Mouse (Mus musculus): Measurements from ENCODE around the gene Sdk1. TPM values are rescaled to one million over a fixed set of nuclear protein-coding genes. Genes with fewer than 3 reads are reported as not detected.

Gene Sdk1
- polyA plus RNA-seq, 1 experiment from 2014 or later, result 4.8 TPM

- H3K4me3 ChIP-seq (ENCODE audit: low read depth, low read length), result no peak overlapping the region
- no peaks in the 10 kb centered on the region for H3K36me3 ChIP-seq (ENCODE audit: control insufficient read depth, insufficient read depth, low read length)
- DNase-seq (ENCODE audit: low spot score) (no peak), ATAC-seq (replicated peaks; ENCODE audit: low FRiP score, low TSS enrichment, low read depth) (no peak)
- no peaks in the 10 kb centered on the region for H3K9me3 ChIP-seq (ENCODE audit: control insufficient read depth, low read length)
- H3K4me2 ChIP-seq (ENCODE audit: low read length), result no peak overlapping the region
- WGBS, result 77% methylated on average over 4 of the region's 4 CpGs
- H3K27me3 ChIP-seq (replicated peaks; ENCODE audit: control insufficient read depth, insufficient read depth, low read length), result no peaks in the 10 kb centered on the region
- peaks cover under 1% of the 10 kb centered on the region; the same call in 1 of the 2 replicates for H3K4me1 ChIP-seq (replicated peaks; ENCODE audit: control insufficient read depth, insufficient read depth, low read length)
- H3K9ac ChIP-seq (ENCODE audit: low read length), result no peak overlapping the region
- H3K27ac ChIP-seq (ENCODE audit: low read depth), result no peak overlapping the region
Measured at GRCm38 (mm10) chr5:141748793-141749192, 507.5 kb downstream of the Sdk1 start.

GRCm38 (mm10) chr5:141754278-141754677 is 513.0 kb downstream of the Sdk1 start:
- DNase-seq (ENCODE audit: low spot score) (no peak), ATAC-seq (replicated peaks; ENCODE audit: low FRiP score, low TSS enrichment, low read depth) (no peak)
- Histone ChIP-seq H3K9ac (ENCODE audit: low read length) (no peak overlapping the region), H3K27ac (ENCODE audit: low read depth) (no peak overlapping the region), H3K4me3 (ENCODE audit: low read depth, low read length) (no peak overlapping the region), H3K27me3 (replicated peaks; ENCODE audit: control insufficient read depth, insufficient read depth, low read length) (no peaks in the 10 kb centered on the region), H3K4me2 (ENCODE audit: low read length) (no peak overlapping the region), H3K9me3 (ENCODE audit: control insufficient read depth, low read length) (no peaks in the 10 kb centered on the region), H3K36me3 (ENCODE audit: control insufficient read depth, insufficient read depth, low read length) (no peaks in the 10 kb centered on the region), H3K4me1 (replicated peaks; ENCODE audit: control insufficient read depth, insufficient read depth, low read length) (peaks cover 8% of the 10 kb centered on the region)
- WGBS, result 21% methylated on average over 7 of the region's 7 CpGs

- 0 out of 2 replicates have a peak, but pooled peaks have one; percentile 22 for ATAC-seq (replicated peaks; ENCODE audit: low FRiP score, low TSS enrichment, low read depth)
- H3K27me3 ChIP-seq (replicated peaks; ENCODE audit: control insufficient read depth, insufficient read depth, low read length), result no peaks in the 10 kb centered on the region
- H3K4me2 ChIP-seq (ENCODE audit: low read length), result no peak overlapping the region
- no peaks in the 10 kb centered on the region for H3K9me3 ChIP-seq (ENCODE audit: control insufficient read depth, low read length)
- no peak overlapping the region for H3K4me3 ChIP-seq (ENCODE audit: low read depth, low read length)
- peak; percentile 58 for DNase-seq (ENCODE audit: low spot score)
- WGBS, result 29% methylated on average over 8 of the region's 8 CpGs
- H3K9ac ChIP-seq (ENCODE audit: low read length), result no peak overlapping the region
- H3K36me3 ChIP-seq (ENCODE audit: control insufficient read depth, insufficient read depth, low read length), result no peaks in the 10 kb centered on the region
- peaks cover 9% of the 10 kb centered on the region for H3K4me1 ChIP-seq (replicated peaks; ENCODE audit: control insufficient read depth, insufficient read depth, low read length)
- no peak overlapping the region for H3K27ac ChIP-seq (ENCODE audit: low read depth)
Measured at GRCm38 (mm10) chr5:141758885-141759284, 517.6 kb downstream of the Sdk1 start.

- Histone ChIP-seq H3K27me3 (replicated peaks; ENCODE audit: control insufficient read depth, insufficient read depth, low read length) (no peaks in the 10 kb centered on the region), H3K9me3 (ENCODE audit: control insufficient read depth, low read length) (no peaks in the 10 kb centered on the region), H3K36me3 (ENCODE audit: control insufficient read depth, insufficient read depth, low read length) (no peaks in the 10 kb centered on the region), H3K4me3 (ENCODE audit: low read depth, low read length) (no peak overlapping the region), H3K9ac (ENCODE audit: low read length) (no peak overlapping the region), H3K4me2 (ENCODE audit: low read length) (no peak overlapping the region), H3K27ac (ENCODE audit: low read depth) (no peak overlapping the region), H3K4me1 (replicated peaks; ENCODE audit: control insufficient read depth, insufficient read depth, low read length) (0 out of 2 replicates have a peak, but pooled peaks cover 2% of the 10 kb centered on the region)
- DNase-seq (ENCODE audit: low spot score) (no peak), ATAC-seq (replicated peaks; ENCODE audit: low FRiP score, low TSS enrichment, low read depth) (no peak)
- WGBS, result 76% methylated on average over 6 of the region's 6 CpGs
Measured at GRCm38 (mm10) chr5:141764111-141764510, 522.8 kb downstream of the Sdk1 start.

GRCm38 (mm10) chr5:141768761-141769515 is 527.6 kb downstream of the Sdk1 start:
- H3K4me2 ChIP-seq (ENCODE audit: low read length), result no peak overlapping the region
- ATAC-seq (replicated peaks; ENCODE audit: low FRiP score, low TSS enrichment, low read depth), result no peak
- H3K4me1 ChIP-seq (replicated peaks; ENCODE audit: control insufficient read depth, insufficient read depth, low read length), result no peaks in the 10 kb centered on the region
- H3K9ac ChIP-seq (ENCODE audit: low read length), result no peak overlapping the region
- H3K36me3 ChIP-seq (ENCODE audit: control insufficient read depth, insufficient read depth, low read length), result no peaks in the 10 kb centered on the region
- 46% methylated on average over 10 of the region's 10 CpGs for WGBS
- no peak for DNase-seq (ENCODE audit: low spot score)
- H3K27me3 ChIP-seq (replicated peaks; ENCODE audit: control insufficient read depth, insufficient read depth, low read length), result no peaks in the 10 kb centered on the region
- H3K27ac ChIP-seq (ENCODE audit: low read depth), result no peak overlapping the region
- peaks cover 3% of the 10 kb centered on the region; the same call in 1 of the 2 replicates for H3K9me3 ChIP-seq (ENCODE audit: control insufficient read depth, low read length)
- H3K4me3 ChIP-seq (ENCODE audit: low read depth, low read length), result no peak overlapping the region

GRCm38 (mm10) chr5:141771516-141771915 is 530.2 kb downstream of the Sdk1 start:
- H3K4me2 ChIP-seq (ENCODE audit: low read length), result no peak overlapping the region
- WGBS, result 86% methylated on average over 3 of the region's 3 CpGs
- H3K36me3 ChIP-seq (ENCODE audit: control insufficient read depth, insufficient read depth, low read length), result no peaks in the 10 kb centered on the region
- peaks cover 3% of the 10 kb centered on the region; the same call in 1 of the 2 replicates for H3K9me3 ChIP-seq (ENCODE audit: control insufficient read depth, low read length)
- H3K9ac ChIP-seq (ENCODE audit: low read length), result no peak overlapping the region
- no peaks in the 10 kb centered on the region for H3K27me3 ChIP-seq (replicated peaks; ENCODE audit: control insufficient read depth, insufficient read depth, low read length)
- ATAC-seq (replicated peaks; ENCODE audit: low FRiP score, low TSS enrichment, low read depth) (no peak), DNase-seq (ENCODE audit: low spot score) (no peak)
- H3K27ac ChIP-seq (ENCODE audit: low read depth), result no peak overlapping the region
- H3K4me3 ChIP-seq (ENCODE audit: low read depth, low read length), result no peak overlapping the region
- no peaks in the 10 kb centered on the region for H3K4me1 ChIP-seq (replicated peaks; ENCODE audit: control insufficient read depth, insufficient read depth, low read length)

GRCm38 (mm10) chr5:141778231-141778630 is 536.9 kb downstream of the Sdk1 start:
- Histone ChIP-seq H3K36me3 (ENCODE audit: control insufficient read depth, insufficient read depth, low read length) (no peaks in the 10 kb centered on the region), H3K4me2 (ENCODE audit: low read length) (no peak overlapping the region), H3K4me1 (replicated peaks; ENCODE audit: control insufficient read depth, insufficient read depth, low read length) (no peaks in the 10 kb centered on the region), H3K9ac (ENCODE audit: low read length) (no peak overlapping the region), H3K27me3 (replicated peaks; ENCODE audit: control insufficient read depth, insufficient read depth, low read length) (no peaks in the 10 kb centered on the region), H3K27ac (ENCODE audit: low read depth) (no peak overlapping the region), H3K9me3 (ENCODE audit: control insufficient read depth, low read length) (no peaks in the 10 kb centered on the region; the same call in 1 of the 2 replicates), H3K4me3 (ENCODE audit: low read depth, low read length) (no peak overlapping the region)
- ATAC-seq (replicated peaks; ENCODE audit: low FRiP score, low TSS enrichment, low read depth) (no peak), DNase-seq (ENCODE audit: low spot score) (no peak)
- WGBS, result 85% methylated on average over 4 of the region's 4 CpGs

GRCm38 (mm10) chr5:141781142-141781541 is 539.9 kb downstream of the Sdk1 start:
- no peaks in the 10 kb centered on the region for H3K9me3 ChIP-seq (ENCODE audit: control insufficient read depth, low read length)
- no peaks in the 10 kb centered on the region for H3K4me1 ChIP-seq (replicated peaks; ENCODE audit: control insufficient read depth, insufficient read depth, low read length)
- H3K27me3 ChIP-seq (replicated peaks; ENCODE audit: control insufficient read depth, insufficient read depth, low read length), result no peaks in the 10 kb centered on the region
- H3K4me3 ChIP-seq (ENCODE audit: low read depth, low read length), result no peak overlapping the region
- no peak overlapping the region for H3K4me2 ChIP-seq (ENCODE audit: low read length)
- ATAC-seq (replicated peaks; ENCODE audit: low FRiP score, low TSS enrichment, low read depth) (no peak), DNase-seq (ENCODE audit: low spot score) (no peak)
- H3K36me3 ChIP-seq (ENCODE audit: control insufficient read depth, insufficient read depth, low read length), result no peaks in the 10 kb centered on the region
- H3K27ac ChIP-seq (ENCODE audit: low read depth), result no peak overlapping the region
- H3K9ac ChIP-seq (ENCODE audit: low read length), result no peak overlapping the region
- 84% methylated on average over 2 of the region's 2 CpGs for WGBS

- Histone ChIP-seq H3K4me2 (ENCODE audit: low read length) (no peak overlapping the region), H3K9ac (ENCODE audit: low read length) (no peak overlapping the region), H3K4me3 (ENCODE audit: low read depth, low read length) (no peak overlapping the region), H3K4me1 (replicated peaks; ENCODE audit: control insufficient read depth, insufficient read depth, low read length) (no peaks in the 10 kb centered on the region), H3K27me3 (replicated peaks; ENCODE audit: control insufficient read depth, insufficient read depth, low read length) (no peaks in the 10 kb centered on the region), H3K9me3 (ENCODE audit: control insufficient read depth, low read length) (no peaks in the 10 kb centered on the region), H3K27ac (ENCODE audit: low read depth) (no peak overlapping the region), H3K36me3 (ENCODE audit: control insufficient read depth, insufficient read depth, low read length) (no peaks in the 10 kb centered on the region)
- no peak for DNase-seq (ENCODE audit: low spot score)
- ATAC-seq (replicated peaks; ENCODE audit: low FRiP score, low TSS enrichment, low read depth), result no peak
- WGBS, result 92% methylated on average over 5 of the region's 5 CpGs
Measured at GRCm38 (mm10) chr5:141782330-141782729, 541.0 kb downstream of the Sdk1 start.

Measured in intestine, embryonic 14.5 days (tissue).